Mouse (Mus musculus) neural tube, embryonic 11.5 days (tissue): ENCODE measurements at regions not wholly inside any gene's neighbourhood (a gene's known extent, or its start where the extent isn't known, plus 50 kb on each side); places are given as distances from the start of the nearest gene placed in this dataset.
"Not testable (repeated sequence)": the region's sequence is repeated elsewhere in the genome, so short reads cannot be mapped to it uniquely, and the experiment has no call there.

ENCODE experiments used
- ATAC-seq: fragments of 200-750 bp; cut with Nextera tagmentation; 2 replicates; pipeline ENCODE4 v1.8.0; 2017; ENCODE audit warnings: moderate number of reproducible peaks, mild to moderate bottlenecking, moderate TSS enrichment, moderate library complexity; ENCODE audit not compliant: insufficient read depth, low FRiP score, low TSS enrichment
- DNase-seq: peaks from one replicate; pipeline ENCODE4 v3.0.0-alpha.2; 2015; ENCODE audit warnings: low spot score
- H3K27ac ChIP-seq: fragments of 300-500 bp; sonication (generic); 2 replicates; pipeline ENCODE4 v1.5.1; 2014; ENCODE audit warnings: low read depth, mild to moderate bottlenecking, low read length
- H3K27me3 ChIP-seq: fragments of 300-500 bp; sonication (generic); 2 replicates; pipeline ENCODE4 v1.6.1; 2014; ENCODE audit warnings: mild to moderate bottlenecking, low read length, mixed read lengths; ENCODE audit not compliant: control insufficient read depth, insufficient read depth
- H3K36me3 ChIP-seq: fragments of 300-500 bp; sonication (generic); 2 replicates; pipeline ENCODE4 v1.6.1; 2014; ENCODE audit warnings: mild to moderate bottlenecking, low read length, moderate library complexity, mixed read lengths; ENCODE audit not compliant: control insufficient read depth, insufficient read depth
- H3K4me1 ChIP-seq: fragments of 300-500 bp; sonication (generic); 2 replicates; pipeline ENCODE4 v1.6.1; 2014; ENCODE audit warnings: low read length, mixed read lengths; ENCODE audit not compliant: control insufficient read depth, insufficient read depth
- H3K4me2 ChIP-seq: fragments of 300-500 bp; sonication (generic); 2 replicates; pipeline ENCODE4 v1.6.1; 2014; ENCODE audit warnings: low read depth, mild to moderate bottlenecking, moderate library complexity
- H3K4me3 ChIP-seq: fragments of 300-500 bp; sonication (generic); 2 replicates; pipeline ENCODE4 v1.5.1; 2014; ENCODE audit warnings: low read depth, low read length
- H3K9ac ChIP-seq: fragments of 300-500 bp; sonication (generic); 2 replicates; pipeline ENCODE4 v1.6.1; 2014; ENCODE audit warnings: mild to moderate bottlenecking, low read length
- H3K9me3 ChIP-seq: fragments of 300-500 bp; sonication (generic); 2 replicates; pipeline ENCODE4 v1.6.1; 2016; ENCODE audit warnings: low read length; ENCODE audit not compliant: control insufficient read depth
- WGBS: fragments of 180-500 bp; shearing (Covaris S2); extraction: QIAGEN DNeasy Blood & Tissue Kit; methylation state at CpG from one replicate; pipeline ENCODE4 v1.1.7; 2014; 5-methylcytosine and 5-hydroxymethylcytosine counted together

GRCm38 (mm10) chr8:115980616-115981015 is 273.0 kb upstream of the Maf start:
- Histone ChIP-seq H3K9me3 (no peaks in the 10 kb centered on the region), H3K4me1 (no peaks in the 10 kb centered on the region), H3K36me3 (no peaks in the 10 kb centered on the region), H3K4me3 (no peak overlapping the region), H3K4me2 (no peak overlapping the region), H3K27ac (no peak overlapping the region), H3K9ac (no peak overlapping the region), H3K27me3 (no peaks in the 10 kb centered on the region)
- 95% methylated on average over 3 of the region's 3 CpGs for WGBS
- DNase-seq (no peak), ATAC-seq (no peak)

- no peak for ATAC-seq
- H3K4me2 ChIP-seq = no peak overlapping the region
- WGBS = 65% methylated on average over 4 of the region's 4 CpGs
- H3K27ac ChIP-seq = no peak overlapping the region
- DNase-seq = no peak
- no peaks in the 10 kb centered on the region for H3K27me3 ChIP-seq
- H3K4me3 ChIP-seq = no peak overlapping the region
- no peak overlapping the region for H3K9ac ChIP-seq
- H3K4me1 ChIP-seq = no peaks in the 10 kb centered on the region
- H3K36me3 ChIP-seq = no peaks in the 10 kb centered on the region
- no peaks in the 10 kb centered on the region for H3K9me3 ChIP-seq
Measured at GRCm38 (mm10) chr8:115977152-115977551, 269.6 kb upstream of the Maf start.

GRCm38 (mm10) chr8:115974706-115975105 is 267.1 kb upstream of the Maf start:
- no peak overlapping the region for H3K4me2 ChIP-seq
- no peak for ATAC-seq
- H3K9me3 ChIP-seq = no peaks in the 10 kb centered on the region
- H3K36me3 ChIP-seq = no peaks in the 10 kb centered on the region
- H3K9ac ChIP-seq = no peak overlapping the region
- H3K4me1 ChIP-seq = no peaks in the 10 kb centered on the region
- no peak for DNase-seq
- H3K27ac ChIP-seq = no peak overlapping the region
- no peak overlapping the region for H3K4me3 ChIP-seq
- WGBS = 74% methylated on average over 2 of the region's 2 CpGs
- no peaks in the 10 kb centered on the region for H3K27me3 ChIP-seq

GRCm38 (mm10) chr8:115971351-115971750 is 263.8 kb upstream of the Maf start:
- H3K4me2 ChIP-seq, H3K4me3 ChIP-seq, H3K27ac ChIP-seq, H3K9ac ChIP-seq, H3K9me3 ChIP-seq, H3K36me3 ChIP-seq, H3K4me1 ChIP-seq, DNase-seq, ATAC-seq, H3K27me3 ChIP-seq: not testable (repeated sequence)
- 81% methylated on average over 2 of the region's 2 CpGs for WGBS

GRCm38 (mm10) chr8:115968121-115968520 is 260.5 kb upstream of the Maf start:
- H3K36me3 ChIP-seq = no peaks in the 10 kb centered on the region
- H3K4me1 ChIP-seq = no peaks in the 10 kb centered on the region
- WGBS = 79% methylated on average over 5 of the region's 5 CpGs

GRCm38 (mm10) chr8:115965981-115966380 is 258.4 kb upstream of the Maf start:
- Histone ChIP-seq H3K4me2 (no peak overlapping the region), H3K4me1 (no peaks in the 10 kb centered on the region), H3K27me3 (no peaks in the 10 kb centered on the region), H3K4me3 (no peak overlapping the region), H3K36me3 (no peaks in the 10 kb centered on the region), H3K9ac (no peak overlapping the region), H3K9me3 (no peaks in the 10 kb centered on the region), H3K27ac (no peak overlapping the region)
- DNase-seq = no peak
- no peak for ATAC-seq
- WGBS = 84% methylated on average over 7 of the region's 7 CpGs

More at GRCm38 (mm10) chr8:115968121-115968520, 260.5 kb upstream of the Maf start:
- H3K4me2 ChIP-seq = no peak overlapping the region
- no peak overlapping the region for H3K9ac ChIP-seq
- H3K27ac ChIP-seq = no peak overlapping the region
- DNase-seq (no peak), ATAC-seq (no peak)
- H3K9me3 ChIP-seq = no peaks in the 10 kb centered on the region
- H3K4me3 ChIP-seq = no peak overlapping the region
- H3K27me3 ChIP-seq = no peaks in the 10 kb centered on the region

- 87% methylated on average over 5 of the region's 5 CpGs for WGBS
- H3K4me1 ChIP-seq = no peaks in the 10 kb centered on the region
- no peak for DNase-seq
- H3K36me3 ChIP-seq = no peaks in the 10 kb centered on the region
- no peak overlapping the region for H3K4me3 ChIP-seq
- ATAC-seq = no peak
- no peak overlapping the region for H3K27ac ChIP-seq
- H3K9me3 ChIP-seq = no peaks in the 10 kb centered on the region
- no peaks in the 10 kb centered on the region for H3K27me3 ChIP-seq
- H3K4me2 ChIP-seq = no peak overlapping the region
- no peak overlapping the region for H3K9ac ChIP-seq
Measured at GRCm38 (mm10) chr8:115955371-115955770, 247.8 kb upstream of the Maf start.

- H3K27me3 ChIP-seq = no peaks in the 10 kb centered on the region
- 93% methylated on average over 7 of the region's 7 CpGs for WGBS
- no peak overlapping the region for H3K27ac ChIP-seq
- H3K4me1 ChIP-seq = no peaks in the 10 kb centered on the region
- no peaks in the 10 kb centered on the region for H3K36me3 ChIP-seq
- H3K4me3 ChIP-seq = no peak overlapping the region
- ATAC-seq = no peak
- no peak overlapping the region for H3K4me2 ChIP-seq
- no peaks in the 10 kb centered on the region for H3K9me3 ChIP-seq
- no peak for DNase-seq
- no peak overlapping the region for H3K9ac ChIP-seq
Measured at GRCm38 (mm10) chr8:115953783-115954470, 246.3 kb upstream of the Maf start.

GRCm38 (mm10) chr8:115952496-115952895 is 244.9 kb upstream of the Maf start:
- Histone ChIP-seq H3K4me2 (no peak overlapping the region), H3K4me1 (no peaks in the 10 kb centered on the region), H3K27ac (no peak overlapping the region), H3K4me3 (no peak overlapping the region), H3K36me3 (no peaks in the 10 kb centered on the region), H3K27me3 (no peaks in the 10 kb centered on the region), H3K9me3 (no peaks in the 10 kb centered on the region), H3K9ac (no peak overlapping the region)
- ATAC-seq (no peak), DNase-seq (no peak)
- 83% methylated on average over 1 of the region's 1 CpGs for WGBS
